Mouse (Mus musculus) heart, adult 8-10 months (tissue): ENCODE results near the gene Pip5k1c. TPM values are rescaled to one million over a fixed set of nuclear protein-coding genes. Genes with fewer than 3 reads are reported as not detected.

Experiments
- DNase-seq: peaks from one replicate; pipeline ENCODE4 v3.0.0; 2022; ENCODE audit warnings: low spot score
- total RNA-seq, 4 experiments: library from RNA; stranded (reverse); gene quantifications; 2 replicates each; pipeline ENCODE4 v1.2.4; 2022

Pip5k1c gene
- total RNA-seq, 4 experiments from 2014 or later: 25.7 to 29.5 (median 26.8) TPM

- no peak for DNase-seq
Measured at GRCm38 (mm10) chr10:81284189-81284588, 8.6 kb upstream of the Pip5k1c start.

- DNase-seq: no peak
Measured at GRCm38 (mm10) chr10:81284719-81285118, 8.0 kb upstream of the Pip5k1c start.

- peak; percentile 85 for DNase-seq
Measured at GRCm38 (mm10) chr10:81285694-81286450, 6.9 kb upstream of the Pip5k1c start.

GRCm38 (mm10) chr10:81286586-81286985 lies 6.2 kb upstream of the Pip5k1c start:
- DNase-seq: no peak

- no peak for DNase-seq
Measured at GRCm38 (mm10) chr10:81287513-81288157, 5.1 kb upstream of the Pip5k1c start.

GRCm38 (mm10) chr10:81288601-81289000 lies 4.2 kb upstream of the Pip5k1c start:
- DNase-seq: no peak

- DNase-seq: no peak
Measured at GRCm38 (mm10) chr10:81289278-81289677, 3.5 kb upstream of the Pip5k1c start.

- no peak for DNase-seq
Measured at GRCm38 (mm10) chr10:81289811-81290210, 3.0 kb upstream of the Pip5k1c start.

GRCm38 (mm10) chr10:81290698-81291460 lies 1.9 kb upstream of the Pip5k1c start:
- no peak for DNase-seq

- no peak for DNase-seq
Measured at GRCm38 (mm10) chr10:81291511-81292104, 1.2 kb upstream of the Pip5k1c start, which contains the start of gene Tjp3. Tjp3 (minus strand) TSS chr10:81291581.

- no peak for DNase-seq
Measured at GRCm38 (mm10) chr10:81293334-81294030, 719 bp downstream of the Pip5k1c start.

- no peak for DNase-seq
Measured at GRCm38 (mm10) chr10:81294442-81294841, 1.7 kb downstream of the Pip5k1c start.

GRCm38 (mm10) chr10:81295185-81295584 lies 2.4 kb downstream of the Pip5k1c start:
- DNase-seq: no peak

- no peak for DNase-seq
Measured at GRCm38 (mm10) chr10:81297246-81297645, 4.5 kb downstream of the Pip5k1c start.

GRCm38 (mm10) chr10:81297845-81298244 lies 5.1 kb downstream of the Pip5k1c start:
- peak; percentile 80 for DNase-seq

- no peak for DNase-seq
Measured at GRCm38 (mm10) chr10:81298369-81299100, 5.8 kb downstream of the Pip5k1c start.

GRCm38 (mm10) chr10:81299585-81300351 lies 7.0 kb downstream of the Pip5k1c start:
- no peak for DNase-seq

GRCm38 (mm10) chr10:81300352-81300907 lies 7.7 kb downstream of the Pip5k1c start:
- no peak for DNase-seq

GRCm38 (mm10) chr10:81301321-81301720 lies 8.6 kb downstream of the Pip5k1c start:
- DNase-seq: no peak
